Mouse (Mus musculus): ENCODE measurements around the gene Frmd4a. TPM values are rescaled to one million over a fixed set of nuclear protein-coding genes. Genes with fewer than 3 reads are reported as not detected.

Frmd4a gene
- total and polyA plus RNA-seq, 3 experiments = 10.4 to 21.0 (median 20.0) TPM

GRCm38 (mm10) chr2:4361981-4362834 is 344.7 kb downstream of the Frmd4a start:
- TF ChIP-seq CTCF (IDR thresholded peaks at IDR 0.05) (no peak), EP300 (IDR thresholded peaks at IDR 0.05; ENCODE audit: insufficient read depth, low read depth, low read length) (no peak), POLR2A (IDR thresholded peaks at IDR 0.05; ENCODE audit: insufficient read depth, low read depth, low read length) (no peak)
- Histone ChIP-seq H3K27me3 (ENCODE audit: control insufficient read depth, insufficient read depth, low read length) (no peaks in the 10 kb centered on the region), H3K4me1 (ENCODE audit: control insufficient read depth, insufficient read depth, low read length) (peaks cover 2% of the 10 kb centered on the region; the same call in 1 of the 2 replicates), H3K4me3 (no peak overlapping the region), H3K9ac (ENCODE audit: low read depth, low read length) (no peak overlapping the region), H3K79me2 (replicated peaks; ENCODE audit: control insufficient read depth, insufficient read depth, low read length) (no peaks in the 10 kb centered on the region), H3K27ac (no peak overlapping the region), H3K36me3 (ENCODE audit: control insufficient read depth, insufficient read depth, low read length) (no peaks in the 10 kb centered on the region; the same call in 1 of the 2 replicates)
- DNase-seq = no peak
- WGBS = 62% methylated on average over 9 of the region's 9 CpGs
- intact Hi-C loops (cut with DNase I) = no loop called here

GRCm38 (mm10) chr2:4364908-4365307 is 347.4 kb downstream of the Frmd4a start:
- Histone ChIP-seq H3K27ac (no peak overlapping the region), H3K27me3 (ENCODE audit: control insufficient read depth, insufficient read depth, low read length) (no peaks in the 10 kb centered on the region), H3K4me1 (ENCODE audit: control insufficient read depth, insufficient read depth, low read length) (peaks cover 2% of the 10 kb centered on the region; the same call in 1 of the 2 replicates), H3K4me3 (no peak overlapping the region), H3K36me3 (ENCODE audit: control insufficient read depth, insufficient read depth, low read length) (no peaks in the 10 kb centered on the region; the same call in 1 of the 2 replicates), H3K79me2 (replicated peaks; ENCODE audit: control insufficient read depth, insufficient read depth, low read length) (no peaks in the 10 kb centered on the region), H3K9ac (ENCODE audit: low read depth, low read length) (no peak overlapping the region)
- 66% methylated on average over 4 of the region's 4 CpGs for WGBS
- TF ChIP-seq POLR2A (IDR thresholded peaks at IDR 0.05; ENCODE audit: insufficient read depth, low read depth, low read length) (no peak), CTCF (IDR thresholded peaks at IDR 0.05) (no peak), EP300 (IDR thresholded peaks at IDR 0.05; ENCODE audit: insufficient read depth, low read depth, low read length) (no peak)
- no peak for DNase-seq
- intact Hi-C loops (cut with DNase I) = no loop called here

DNA sequence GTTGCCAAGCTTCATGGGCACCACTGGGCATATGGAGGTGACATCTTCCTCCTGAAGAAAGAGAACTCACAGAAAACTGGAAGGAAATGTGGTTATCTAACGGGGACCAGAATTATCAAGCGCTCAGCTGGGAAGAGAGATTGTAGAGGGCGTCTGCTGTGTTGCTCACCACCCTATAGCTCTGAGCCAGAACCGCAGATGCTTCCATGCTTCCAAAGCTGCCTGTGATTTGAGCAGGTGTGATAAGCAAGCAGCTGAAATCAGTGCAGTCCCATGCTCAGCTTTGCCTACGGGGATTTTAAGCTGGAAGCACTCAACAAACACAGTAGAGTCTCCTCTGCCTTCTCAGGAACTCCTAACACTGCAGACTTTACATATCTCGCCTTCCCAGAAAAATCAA is 351.0 kb downstream of the Frmd4a start:
- no peak for DNase-seq
- no peak for TF ChIP-seq POLR2A (IDR thresholded peaks at IDR 0.05; ENCODE audit: insufficient read depth, low read depth, low read length)
- no peak for TF ChIP-seq CTCF (IDR thresholded peaks at IDR 0.05)
- TF ChIP-seq EP300 (IDR thresholded peaks at IDR 0.05; ENCODE audit: insufficient read depth, low read depth, low read length) = no peak
- H3K4me3 ChIP-seq = no peak overlapping the region
- no peaks in the 10 kb centered on the region for H3K27me3 ChIP-seq (ENCODE audit: control insufficient read depth, insufficient read depth, low read length)
- intact Hi-C loops (cut with DNase I) = no loop called here
- H3K36me3 ChIP-seq (ENCODE audit: control insufficient read depth, insufficient read depth, low read length) = no peaks in the 10 kb centered on the region
- H3K79me2 ChIP-seq (replicated peaks; ENCODE audit: control insufficient read depth, insufficient read depth, low read length) = no peaks in the 10 kb centered on the region
- H3K4me1 ChIP-seq (ENCODE audit: control insufficient read depth, insufficient read depth, low read length) = no peaks in the 10 kb centered on the region
- 72% methylated on average over 6 of the region's 6 CpGs for WGBS
- no peak overlapping the region for H3K9ac ChIP-seq (ENCODE audit: low read depth, low read length)
- no peak overlapping the region for H3K27ac ChIP-seq

DNA sequence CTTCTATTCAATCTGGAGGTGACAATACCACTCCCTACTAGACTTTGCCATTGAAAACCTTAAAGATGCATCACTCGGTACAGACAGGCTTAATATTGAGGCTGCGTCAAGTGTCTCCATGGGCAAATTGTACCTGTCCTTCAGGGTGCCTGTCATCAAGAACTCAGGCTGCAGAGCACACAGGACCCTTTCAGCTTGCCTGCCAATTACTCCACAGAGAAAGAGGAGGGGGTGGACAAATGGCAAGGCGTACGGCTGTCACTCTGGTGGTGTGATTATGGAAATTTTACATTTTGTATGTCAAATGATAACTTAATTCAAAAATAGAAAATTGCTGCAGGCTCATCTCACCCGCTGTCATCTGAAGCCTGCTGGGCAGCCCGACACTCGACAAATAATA is 353.0 kb downstream of the Frmd4a start:
- 92% methylated on average over 7 of the region's 7 CpGs for WGBS
- intact Hi-C loops (cut with DNase I) = no loop called here
- Histone ChIP-seq H3K4me3 (no peak overlapping the region), H3K79me2 (replicated peaks; ENCODE audit: control insufficient read depth, insufficient read depth, low read length) (no peaks in the 10 kb centered on the region), H3K4me1 (ENCODE audit: control insufficient read depth, insufficient read depth, low read length) (no peaks in the 10 kb centered on the region), H3K27ac (no peak overlapping the region), H3K27me3 (ENCODE audit: control insufficient read depth, insufficient read depth, low read length) (no peaks in the 10 kb centered on the region), H3K36me3 (ENCODE audit: control insufficient read depth, insufficient read depth, low read length) (no peaks in the 10 kb centered on the region), H3K9ac (ENCODE audit: low read depth, low read length) (no peak overlapping the region)
- DNase-seq = no peak
- TF ChIP-seq CTCF (IDR thresholded peaks at IDR 0.05) (no peak), POLR2A (IDR thresholded peaks at IDR 0.05; ENCODE audit: insufficient read depth, low read depth, low read length) (no peak), EP300 (IDR thresholded peaks at IDR 0.05; ENCODE audit: insufficient read depth, low read depth, low read length) (no peak)

- intact Hi-C loops (cut with DNase I) = no loop called here
- no peak overlapping the region for H3K4me3 ChIP-seq
- no peaks in the 10 kb centered on the region for H3K36me3 ChIP-seq (ENCODE audit: control insufficient read depth, insufficient read depth, low read length)
- no peak overlapping the region for H3K27ac ChIP-seq
- DNase-seq = no peak
- H3K4me1 ChIP-seq (ENCODE audit: control insufficient read depth, insufficient read depth, low read length) = no peaks in the 10 kb centered on the region
- H3K9ac ChIP-seq (ENCODE audit: low read depth, low read length) = no peak overlapping the region
- H3K27me3 ChIP-seq (ENCODE audit: control insufficient read depth, insufficient read depth, low read length) = no peaks in the 10 kb centered on the region
- 94% methylated on average over 1 of the region's 1 CpGs for WGBS
- no peaks in the 10 kb centered on the region for H3K79me2 ChIP-seq (replicated peaks; ENCODE audit: control insufficient read depth, insufficient read depth, low read length)
- no peak for TF ChIP-seq EP300 (IDR thresholded peaks at IDR 0.05; ENCODE audit: insufficient read depth, low read depth, low read length)
- no peak for TF ChIP-seq POLR2A (IDR thresholded peaks at IDR 0.05; ENCODE audit: insufficient read depth, low read depth, low read length)
- no peak for TF ChIP-seq CTCF (IDR thresholded peaks at IDR 0.05)
Measured at GRCm38 (mm10) chr2:4371341-4371740, 353.8 kb downstream of the Frmd4a start.

GRCm38 (mm10) chr2:4378844-4379243 is 361.3 kb downstream of the Frmd4a start:
- Histone ChIP-seq H3K27me3 (ENCODE audit: control insufficient read depth, insufficient read depth, low read length) (no peaks in the 10 kb centered on the region), H3K4me3 (no peak overlapping the region), H3K36me3 (ENCODE audit: control insufficient read depth, insufficient read depth, low read length) (no peaks in the 10 kb centered on the region), H3K4me1 (ENCODE audit: control insufficient read depth, insufficient read depth, low read length) (no peaks in the 10 kb centered on the region), H3K9ac (ENCODE audit: low read depth, low read length) (no peak overlapping the region), H3K27ac (no peak overlapping the region), H3K79me2 (replicated peaks; ENCODE audit: control insufficient read depth, insufficient read depth, low read length) (no peaks in the 10 kb centered on the region)
- no peak for DNase-seq
- intact Hi-C loops (cut with DNase I) = no loop called here
- TF ChIP-seq CTCF (IDR thresholded peaks at IDR 0.05) = no peak
- no peak for TF ChIP-seq EP300 (IDR thresholded peaks at IDR 0.05; ENCODE audit: insufficient read depth, low read depth, low read length)
- no peak for TF ChIP-seq POLR2A (IDR thresholded peaks at IDR 0.05; ENCODE audit: insufficient read depth, low read depth, low read length)
- WGBS = 77% methylated on average over 3 of the region's 3 CpGs
